Mouse (Mus musculus): ENCODE results near the gene Toe1. TPM values are rescaled to one million over a fixed set of nuclear protein-coding genes. Genes with fewer than 3 reads are reported as not detected.

The Toe1 gene
- polyA plus RNA-seq, 1 experiment from 2014 or later = 33.5 TPM

GRCm38 (mm10) chr4:116821694-116822016, 14.2 kb upstream of the Toe1 start, which contains the start of gene Hpdl:
TSS of gene Hpdl (minus strand) at chr4:116821707.
- Histone ChIP-seq H3K4me1 (peaks cover 25% of the 10 kb centered on the region), H3K4me2 (replicated peaks) (peak within 1 kb of the TSS; percentile 87), H3K36me3 (peaks cover 15% of the 10 kb centered on the region; the same call in 1 of the 2 replicates), H3K27me3 (peaks cover 38% of the 10 kb centered on the region), H3K4me3 (peak within 1 kb of the TSS; percentile 48), H3K9me3 (no peaks in the 10 kb centered on the region), H3K9ac (replicated peaks) (peak within 1 kb of the TSS; percentile 58), H3K27ac (replicated peaks) (no peak within 1 kb of the TSS)
- WGBS = 12% methylated on average over 9 of the region's 9 CpGs
- ATAC-seq (ENCODE audit: low FRiP score, low read depth) = no peak

GRCm38 (mm10) chr4:116820902-116821693, 13.7 kb upstream of the Toe1 start:
- no peak overlapping the region for H3K27ac ChIP-seq (replicated peaks)
- H3K9me3 ChIP-seq = no peaks in the 10 kb centered on the region
- H3K4me3 ChIP-seq = peak overlapping the region; percentile 48
- H3K27me3 ChIP-seq = peaks cover 36% of the 10 kb centered on the region
- H3K9ac ChIP-seq (replicated peaks) = peak overlapping the region; percentile 58
- peak; percentile 78 for ATAC-seq (ENCODE audit: low FRiP score, low read depth)
- H3K4me1 ChIP-seq = peaks cover 25% of the 10 kb centered on the region
- peaks cover 21% of the 10 kb centered on the region; the same call in 1 of the 2 replicates for H3K36me3 ChIP-seq
- WGBS = under 1% methylated on average over 51 of the region's 51 CpGs
- H3K4me2 ChIP-seq (replicated peaks) = peak overlapping the region; percentile 87

- H3K9ac ChIP-seq (replicated peaks) = peak overlapping the region; percentile 58
- WGBS = 21% methylated on average over 32 of the region's 32 CpGs
- H3K4me2 ChIP-seq (replicated peaks) = peak overlapping the region; percentile 87
- no peak for ATAC-seq (ENCODE audit: low FRiP score, low read depth)
- H3K36me3 ChIP-seq = peaks cover 27% of the 10 kb centered on the region; the same call in 1 of the 2 replicates
- no peak overlapping the region for H3K27ac ChIP-seq (replicated peaks)
- H3K27me3 ChIP-seq = peaks cover 36% of the 10 kb centered on the region
- no peaks in the 10 kb centered on the region for H3K9me3 ChIP-seq
- peaks cover 23% of the 10 kb centered on the region for H3K4me1 ChIP-seq
- peak overlapping the region; percentile 48 for H3K4me3 ChIP-seq
These were observed 12.8 kb upstream of the Toe1 start for GRCm38 (mm10) chr4:116819968-116820901.

- H3K27ac ChIP-seq (replicated peaks) = no peak overlapping the region
- no peaks in the 10 kb centered on the region for H3K9me3 ChIP-seq
- ATAC-seq (ENCODE audit: low FRiP score, low read depth) = no peak
- H3K4me1 ChIP-seq = peaks cover 14% of the 10 kb centered on the region
- peaks cover 35% of the 10 kb centered on the region for H3K27me3 ChIP-seq
- WGBS = 97% methylated on average over 6 of the region's 6 CpGs
- no peak overlapping the region for H3K4me2 ChIP-seq (replicated peaks)
- H3K36me3 ChIP-seq = peaks cover 27% of the 10 kb centered on the region; the same call in 1 of the 2 replicates
- H3K4me3 ChIP-seq = no peak overlapping the region
- no peak overlapping the region for H3K9ac ChIP-seq (replicated peaks)
These were observed 10.0 kb upstream of the Toe1 start for GRCm38 (mm10) chr4:116817486-116817885.

- no peak overlapping the region for H3K4me3 ChIP-seq
- H3K4me2 ChIP-seq (replicated peaks) = no peak overlapping the region
- 0 out of 2 replicates have a peak, but pooled peaks cover 2% of the 10 kb centered on the region for H3K4me1 ChIP-seq
- H3K27ac ChIP-seq (replicated peaks) = no peak overlapping the region
- peaks cover 27% of the 10 kb centered on the region; the same call in 1 of the 2 replicates for H3K36me3 ChIP-seq
- H3K27me3 ChIP-seq = peaks cover 16% of the 10 kb centered on the region
- H3K9me3 ChIP-seq = no peaks in the 10 kb centered on the region
- no peak overlapping the region for H3K9ac ChIP-seq (replicated peaks)
- no peak for ATAC-seq (ENCODE audit: low FRiP score, low read depth)
- 97% methylated on average over 5 of the region's 5 CpGs for WGBS
These were observed 7.8 kb upstream of the Toe1 start for GRCm38 (mm10) chr4:116815276-116815675.

GRCm38 (mm10) chr4:116811012-116811411, 3.6 kb upstream of the Toe1 start:
- H3K9me3 ChIP-seq = no peaks in the 10 kb centered on the region
- H3K27ac ChIP-seq (replicated peaks) = no peak overlapping the region
- no peak overlapping the region for H3K4me2 ChIP-seq (replicated peaks)
- no peaks in the 10 kb centered on the region for H3K27me3 ChIP-seq
- ATAC-seq (ENCODE audit: low FRiP score, low read depth) = no peak
- H3K9ac ChIP-seq (replicated peaks) = no peak overlapping the region
- 0 out of 2 replicates have a peak, but pooled peaks cover 6% of the 10 kb centered on the region for H3K36me3 ChIP-seq
- 82% methylated on average over 3 of the region's 3 CpGs for WGBS
- H3K4me3 ChIP-seq = no peak overlapping the region
- peaks cover 10% of the 10 kb centered on the region for H3K4me1 ChIP-seq

GRCm38 (mm10) chr4:116799901-116800300, 7.5 kb downstream of the Toe1 start:
- H3K27me3 ChIP-seq = no peaks in the 10 kb centered on the region
- 44% methylated on average over 5 of the region's 5 CpGs for WGBS
- peaks cover 29% of the 10 kb centered on the region for H3K36me3 ChIP-seq
- H3K9me3 ChIP-seq = no peaks in the 10 kb centered on the region
- no peak overlapping the region for H3K27ac ChIP-seq (replicated peaks)
- no peak overlapping the region for H3K9ac ChIP-seq (replicated peaks)
- H3K4me3 ChIP-seq = no peak overlapping the region
- ATAC-seq (ENCODE audit: low FRiP score, low read depth) = no peak
- no peaks in the 10 kb centered on the region for H3K4me1 ChIP-seq
- H3K4me2 ChIP-seq (replicated peaks) = no peak overlapping the region

GRCm38 (mm10) chr4:116796442-116797110, 10.9 kb downstream of the Toe1 start:
- no peak overlapping the region for H3K9ac ChIP-seq (replicated peaks)
- no peaks in the 10 kb centered on the region for H3K27me3 ChIP-seq
- H3K4me2 ChIP-seq (replicated peaks) = no peak overlapping the region
- no peaks in the 10 kb centered on the region; the same call in 1 of the 2 replicates for H3K36me3 ChIP-seq
- ATAC-seq (ENCODE audit: low FRiP score, low read depth) = no peak
- H3K4me1 ChIP-seq = no peaks in the 10 kb centered on the region
- 72% methylated on average over 1 of the region's 1 CpGs for WGBS
- no peak overlapping the region for H3K4me3 ChIP-seq
- H3K9me3 ChIP-seq = no peaks in the 10 kb centered on the region
- H3K27ac ChIP-seq (replicated peaks) = no peak overlapping the region

- Histone ChIP-seq H3K9me3 (no peaks in the 10 kb centered on the region), H3K27ac (replicated peaks) (no peak overlapping the region), H3K9ac (replicated peaks) (no peak overlapping the region), H3K27me3 (no peaks in the 10 kb centered on the region), H3K4me3 (no peak overlapping the region), H3K4me1 (no peaks in the 10 kb centered on the region), H3K4me2 (replicated peaks) (no peak overlapping the region), H3K36me3 (no peaks in the 10 kb centered on the region)
- WGBS = 70% methylated on average over 2 of the region's 2 CpGs
- no peak for ATAC-seq (ENCODE audit: low FRiP score, low read depth)
These were observed 13.2 kb downstream of the Toe1 start for GRCm38 (mm10) chr4:116794273-116794672.

GRCm38 (mm10) chr4:116792453-116792852, 15.0 kb downstream of the Toe1 start:
- Histone ChIP-seq H3K36me3 (no peaks in the 10 kb centered on the region), H3K27me3 (no peaks in the 10 kb centered on the region), H3K9ac (replicated peaks) (no peak overlapping the region), H3K4me3 (no peak overlapping the region), H3K4me1 (no peaks in the 10 kb centered on the region), H3K27ac (replicated peaks) (no peak overlapping the region), H3K9me3 (no peaks in the 10 kb centered on the region), H3K4me2 (replicated peaks) (no peak overlapping the region)
- ATAC-seq (ENCODE audit: low FRiP score, low read depth) = no peak
- 91% methylated on average over 8 of the region's 8 CpGs for WGBS

- no peaks in the 10 kb centered on the region for H3K9me3 ChIP-seq
These were observed 18.5 kb downstream of the Toe1 start for GRCm38 (mm10) chr4:116788956-116789355.

More at GRCm38 (mm10) chr4:116788956-116789355, 18.5 kb downstream of the Toe1 start:
- 11% methylated on average over 3 of the region's 3 CpGs for WGBS
- no peak for ATAC-seq (ENCODE audit: low FRiP score, low read depth)
- H3K9ac ChIP-seq (replicated peaks) = no peak overlapping the region
- H3K4me2 ChIP-seq (replicated peaks) = no peak overlapping the region
- H3K4me3 ChIP-seq = no peak overlapping the region
- no peaks in the 10 kb centered on the region for H3K27me3 ChIP-seq
- no peak overlapping the region for H3K27ac ChIP-seq (replicated peaks)
- no peaks in the 10 kb centered on the region for H3K36me3 ChIP-seq
- no peaks in the 10 kb centered on the region for H3K4me1 ChIP-seq
